Mouse (Mus musculus): ENCODE results near the gene Ahnak2.
"Not testable (repeated sequence)": the region's sequence is repeated elsewhere in the genome, so short reads cannot be mapped to it uniquely, and the experiment has no call there.

Gene Ahnak2

GRCm38 (mm10) chr12:112820401-112820999 is 18.0 kb upstream of the Ahnak2 start:
- no peak for DNase-seq

- no peak for DNase-seq
These were observed 16.7 kb upstream of the Ahnak2 start for GRCm38 (mm10) chr12:112819057-112819662.

GRCm38 (mm10) chr12:112816866-112817265 is 14.4 kb upstream of the Ahnak2 start:
- DNase-seq: not testable (repeated sequence)

- peak; percentile 58 for DNase-seq
These were observed 13.8 kb upstream of the Ahnak2 start for GRCm38 (mm10) chr12:112816294-112816693.

GRCm38 (mm10) chr12:112814682-112815470 is 12.4 kb upstream of the Ahnak2 start:
- DNase-seq: no peak

GRCm38 (mm10) chr12:112813370-112813769 is 10.9 kb upstream of the Ahnak2 start:
- no peak for DNase-seq

- no peak for DNase-seq
These were observed 7.8 kb upstream of the Ahnak2 start for GRCm38 (mm10) chr12:112810092-112810885.

- no peak for DNase-seq
These were observed 7.2 kb upstream of the Ahnak2 start for GRCm38 (mm10) chr12:112809641-112810040.

- peak; percentile 87 for DNase-seq
These were observed 6.3 kb upstream of the Ahnak2 start, which contains the start of gene Clba1 for GRCm38 (mm10) chr12:112808587-112809364. TSS of gene Clba1 (plus strand) at chr12:112808937.

- DNase-seq: no peak
These were observed 5.7 kb upstream of the Ahnak2 start for GRCm38 (mm10) chr12:112808212-112808586.

- no peak for DNase-seq
These were observed 5.3 kb upstream of the Ahnak2 start for GRCm38 (mm10) chr12:112807796-112808195.

- DNase-seq: no peak
These were observed 3.6 kb upstream of the Ahnak2 start for GRCm38 (mm10) chr12:112806044-112806443.

GRCm38 (mm10) chr12:112804046-112804445 is 1.6 kb upstream of the Ahnak2 start:
- no peak for DNase-seq

GRCm38 (mm10) chr12:112802917-112803316 is 460 bp upstream of the Ahnak2 start:
- no peak for DNase-seq

GRCm38 (mm10) chr12:112800476-112800875 is 2.0 kb downstream of the Ahnak2 start:
- peak; percentile 70 for DNase-seq

GRCm38 (mm10) chr12:112799237-112799970 is 3.1 kb downstream of the Ahnak2 start:
- DNase-seq: no peak

- DNase-seq: no peak
These were observed 3.7 kb downstream of the Ahnak2 start for GRCm38 (mm10) chr12:112798716-112799115.

- no peak for DNase-seq
These were observed 4.2 kb downstream of the Ahnak2 start for GRCm38 (mm10) chr12:112798332-112798681.

- DNase-seq: no peak
These were observed 4.7 kb downstream of the Ahnak2 start for GRCm38 (mm10) chr12:112797672-112798331.

GRCm38 (mm10) chr12:112796551-112797510 is 5.6 kb downstream of the Ahnak2 start:
- DNase-seq: no peak

All from liver (tissue).